Mouse (Mus musculus) embryo, embryonic 11 days (tissue): Measurements from ENCODE around the gene Fbxl18.

ENCODE experiments used
- DNase-seq: peaks from one replicate; pipeline ENCODE4 v3.0.0-alpha.2; 2015

The Fbxl18 gene

GRCm38 (mm10) chr5:142894918-142895613 lies at the start of gene Fbxl18:
Gene Fbxl18 (minus strand): TSS chr5:142895421.
- DNase-seq = peak; percentile 97

- DNase-seq = no peak
These were observed 45.2 kb upstream of the Fbxl18 start for GRCm38 (mm10) chr5:142940393-142940792.

- peak; percentile 71 for DNase-seq
These were observed 42.9 kb upstream of the Fbxl18 start for GRCm38 (mm10) chr5:142937956-142938727.

- DNase-seq = peak; percentile 86
These were observed 41.1 kb upstream of the Fbxl18 start for GRCm38 (mm10) chr5:142936336-142936719.

- DNase-seq = peak; percentile 91
These were observed 40.6 kb upstream of the Fbxl18 start for GRCm38 (mm10) chr5:142935642-142936335.

GRCm38 (mm10) chr5:142932731-142933130 lies 37.5 kb upstream of the Fbxl18 start:
- no peak for DNase-seq

GRCm38 (mm10) chr5:142932084-142932685 lies 37.0 kb upstream of the Fbxl18 start:
- peak; percentile 87 for DNase-seq

- DNase-seq = no peak
These were observed 36.1 kb upstream of the Fbxl18 start for GRCm38 (mm10) chr5:142931241-142931745.

GRCm38 (mm10) chr5:142929400-142929752 lies 34.2 kb upstream of the Fbxl18 start:
- no peak for DNase-seq

GRCm38 (mm10) chr5:142928749-142929399 lies 33.7 kb upstream of the Fbxl18 start:
- peak; percentile 85 for DNase-seq

GRCm38 (mm10) chr5:142927341-142927930 lies 32.2 kb upstream of the Fbxl18 start:
- no peak for DNase-seq

- no peak for DNase-seq
These were observed 31.7 kb upstream of the Fbxl18 start for GRCm38 (mm10) chr5:142926940-142927228.

GRCm38 (mm10) chr5:142926204-142926939 lies 31.2 kb upstream of the Fbxl18 start:
- DNase-seq = peak; percentile 76

GRCm38 (mm10) chr5:142924336-142924959 lies 29.2 kb upstream of the Fbxl18 start:
- no peak for DNase-seq

GRCm38 (mm10) chr5:142923781-142924180 lies 28.6 kb upstream of the Fbxl18 start:
- no peak for DNase-seq

- no peak for DNase-seq
These were observed 27.0 kb upstream of the Fbxl18 start for GRCm38 (mm10) chr5:142922251-142922650.

- no peak for DNase-seq
These were observed 25.8 kb upstream of the Fbxl18 start for GRCm38 (mm10) chr5:142921074-142921459.

GRCm38 (mm10) chr5:142920311-142921073 lies 25.3 kb upstream of the Fbxl18 start:
- no peak for DNase-seq

GRCm38 (mm10) chr5:142917402-142917801 lies 22.2 kb upstream of the Fbxl18 start:
- DNase-seq = no peak

GRCm38 (mm10) chr5:142916593-142916992 lies 21.4 kb upstream of the Fbxl18 start:
- no peak for DNase-seq
